Mouse (Mus musculus) heart, embryonic 14.5 days (tissue): ENCODE measurements around the gene Scube3. TPM values are rescaled to one million over a fixed set of nuclear protein-coding genes. Genes with fewer than 3 reads are reported as not detected.
A peak's percentile ranks its signal among the peaks of the same experiment; 100 is the strongest.

Source experiments
- ATAC-seq: fragments of 200-750 bp; cut with Nextera tagmentation; 2 replicates; pipeline ENCODE4 v1.8.0; 2017; ENCODE audit warnings: low read depth, moderate TSS enrichment; ENCODE audit not compliant: insufficient number of reproducible peaks, insufficient read depth, low FRiP score
- H3K27ac ChIP-seq, 2 experiments: fragments of 200-500 bp in 1 of 2; fragments of 300-500 bp in 1 of 2; sonication (generic) in 1 of 2; replicated peaks in 1 of 2; 2 replicates each; pipeline ENCODE4 v1.5.1; 2012 to 2014; ENCODE audit warnings: low read depth in 2 of 2, low read length in 2 of 2, control low read depth in 1 of 2, mild to moderate bottlenecking in 1 of 2, mixed read lengths in 1 of 2; ENCODE audit not compliant: control insufficient read depth in 1 of 2, insufficient read depth in 1 of 2
- H3K27me3 ChIP-seq: fragments of 300-500 bp; sonication (generic); 2 replicates; pipeline ENCODE4 v1.6.1; 2014; ENCODE audit warnings: mild to moderate bottlenecking, low read length, control low read depth; ENCODE audit not compliant: control insufficient read depth, insufficient read depth
- H3K36me3 ChIP-seq: fragments of 300-500 bp; sonication (generic); 2 replicates; pipeline ENCODE4 v1.6.1; 2014; ENCODE audit warnings: mild to moderate bottlenecking, control low read depth, low read length, mixed read lengths; ENCODE audit not compliant: control insufficient read depth, insufficient read depth
- H3K4me1 ChIP-seq, 2 experiments: fragments of 200-500 bp in 1 of 2; fragments of 300-500 bp in 1 of 2; sonication (generic) in 1 of 2; 2 replicates each; pipeline ENCODE4 v1.6.1; 2012 to 2014; ENCODE audit warnings: low read length in 2 of 2, control low read depth in 1 of 2, mixed read lengths in 1 of 2; ENCODE audit not compliant: control insufficient read depth in 2 of 2, insufficient read depth in 2 of 2
- H3K4me2 ChIP-seq: fragments of 300-500 bp; sonication (generic); 2 replicates; pipeline ENCODE4 v1.6.1; 2014; ENCODE audit warnings: mild to moderate bottlenecking, low read length
- H3K4me3 ChIP-seq, 2 experiments: fragments of 200-500 bp in 1 of 2; fragments of 300-500 bp in 1 of 2; sonication (generic) in 1 of 2; 2 replicates each; pipeline ENCODE4 v1.5.1; 2012 to 2014; ENCODE audit warnings: low read length in 2 of 2, mild to moderate bottlenecking in 2 of 2, control low read depth in 1 of 2, low read depth in 1 of 2, moderate library complexity in 1 of 2; ENCODE audit not compliant: control insufficient read depth in 1 of 2, insufficient read depth in 1 of 2
- H3K9ac ChIP-seq: fragments of 300-500 bp; sonication (generic); 2 replicates; pipeline ENCODE4 v1.6.1; 2014; ENCODE audit warnings: mild to moderate bottlenecking, low read length
- H3K9me3 ChIP-seq: fragments of 300-500 bp; sonication (generic); 2 replicates; pipeline ENCODE4 v1.6.1; 2016; ENCODE audit warnings: low read length, control low read depth; ENCODE audit not compliant: control insufficient read depth
- WGBS: fragments of 180-500 bp; shearing (Covaris S2); extraction: QIAGEN DNeasy Blood & Tissue Kit; methylation state at CpG from one replicate; pipeline ENCODE4 v1.1.7; 2014; 5-methylcytosine and 5-hydroxymethylcytosine counted together
- polyA plus RNA-seq: library from polyadenylated mRNA; unstranded; fragments of >200 nt; fragmentation: Nextera tagmentation; extraction: Ambion mirVana; gene quantifications from 2 replicates; pipeline ENCODE4 v1.2.1, GENCODE M21; 2014

The Scube3 gene
- polyA plus RNA-seq, 1 experiment from 2014 or later = 1.4 TPM

DNA sequence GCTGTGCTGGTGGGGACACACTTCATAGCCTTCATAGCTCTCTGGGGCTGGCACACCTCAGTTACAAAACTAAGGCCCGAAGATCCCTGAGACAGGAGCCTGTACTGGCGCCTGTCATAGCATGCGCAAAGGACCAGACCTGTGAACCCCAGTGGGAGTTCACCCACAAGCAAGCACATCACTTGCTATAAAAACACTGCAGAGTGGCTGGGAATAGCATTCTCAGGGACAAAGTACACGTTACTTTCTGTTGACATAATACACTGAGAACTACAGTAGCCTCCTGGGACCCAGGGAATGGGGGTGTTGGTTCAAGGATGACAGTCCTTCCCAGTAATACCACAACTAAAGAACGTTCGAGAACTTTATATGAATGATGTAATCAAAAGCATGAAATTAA is 11.2 kb downstream of the Scube3 start:
- Histone ChIP-seq H3K27me3 (peaks cover 19% of the 10 kb centered on the region; the same call in 1 of the 2 replicates), H3K9ac (no peak overlapping the region), H3K9me3 (no peaks in the 10 kb centered on the region), H3K27ac (no peak overlapping the region), H3K4me2 (no peak overlapping the region), H3K4me1 (peaks cover 3 to 4% of the 10 kb centered on the region in 2 experiments; a peak in 2 of 4 replicates), H3K4me3 (no peak overlapping the region), H3K36me3 (no peaks in the 10 kb centered on the region)
- ATAC-seq = no peak
- WGBS = 79% methylated on average over 6 of the region's 6 CpGs

DNA sequence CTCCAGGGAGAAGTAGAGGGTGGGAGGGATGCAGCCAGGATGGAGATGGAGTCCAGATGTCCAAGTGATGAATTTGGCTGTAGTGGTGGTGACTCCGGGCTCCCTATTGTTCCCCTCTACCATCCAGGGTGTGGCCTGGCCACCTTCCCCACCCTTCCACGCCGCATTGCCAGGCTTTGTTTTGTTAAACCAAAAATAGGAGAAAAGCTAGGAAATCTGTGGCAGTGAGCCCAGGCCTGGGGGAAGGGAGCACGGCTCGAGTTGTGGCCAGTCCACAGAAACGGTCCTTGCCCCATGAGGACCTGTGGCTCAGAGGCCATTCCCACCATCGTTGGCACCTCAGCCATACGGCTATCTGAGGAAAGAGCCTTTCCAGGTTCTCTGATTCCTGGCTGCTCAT is 13.0 kb downstream of the Scube3 start:
- peaks cover 27% of the 10 kb centered on the region for H3K27me3 ChIP-seq
- H3K4me1 ChIP-seq = no peaks in the 10 kb centered on the region; a peak in 1 of 4 replicates
- ATAC-seq = no peak
- H3K9me3 ChIP-seq = no peaks in the 10 kb centered on the region
- 78% methylated on average over 8 of the region's 8 CpGs for WGBS
- H3K9ac ChIP-seq = no peak overlapping the region
- no peak overlapping the region for H3K4me2 ChIP-seq
- H3K36me3 ChIP-seq = no peaks in the 10 kb centered on the region
- no peak overlapping the region for H3K4me3 ChIP-seq
- no peak overlapping the region for H3K27ac ChIP-seq

- no peak for ATAC-seq
- H3K9ac ChIP-seq = no peak overlapping the region; the same call in 1 of the 2 replicates
- H3K4me2 ChIP-seq = no peak overlapping the region
- H3K27ac ChIP-seq = no peak overlapping the region
- H3K4me1 ChIP-seq = peaks cover 14 to 22% of the 10 kb centered on the region in 2 experiments
- H3K27me3 ChIP-seq = peaks cover 60% of the 10 kb centered on the region
- no peaks in the 10 kb centered on the region for H3K9me3 ChIP-seq
- H3K4me3 ChIP-seq = no peak overlapping the region
- WGBS = 16% methylated on average over 9 of the region's 10 CpGs
- H3K36me3 ChIP-seq = no peaks in the 10 kb centered on the region
Measured at GRCm38 (mm10) chr17:28160361-28160760, 18.4 kb downstream of the Scube3 start.

DNA sequence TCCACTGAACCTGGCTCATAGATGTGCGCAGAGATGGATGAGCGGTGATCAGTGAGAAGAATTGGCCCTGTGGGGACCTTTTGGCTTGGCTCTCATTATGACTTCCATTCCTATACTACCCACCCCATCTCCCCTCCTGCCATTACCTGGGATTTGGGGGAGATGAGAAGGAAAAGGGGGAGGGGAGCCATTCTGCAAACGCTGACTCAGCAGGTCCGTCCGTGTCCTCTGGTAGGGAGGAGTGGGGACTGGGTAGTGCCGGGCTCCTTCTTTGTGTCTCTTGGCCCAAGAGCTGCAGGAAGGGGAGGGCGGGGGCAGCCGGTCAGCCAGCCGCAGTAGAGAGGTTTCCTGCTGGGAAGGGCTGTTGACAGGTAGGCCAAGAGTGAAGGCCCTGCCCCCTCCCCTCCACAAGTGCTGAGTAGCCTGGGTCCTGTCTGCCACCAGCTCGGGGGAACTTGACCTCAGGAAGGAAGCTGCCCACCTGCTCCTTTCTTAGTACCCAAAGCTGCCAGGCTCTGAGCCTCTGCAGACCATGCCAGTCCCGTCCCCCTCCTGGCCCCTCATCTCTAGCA is 19.5 kb downstream of the Scube3 start:
- no peaks in the 10 kb centered on the region for H3K36me3 ChIP-seq
- WGBS = 9% methylated on average over 11 of the region's 11 CpGs
- H3K4me3 ChIP-seq = no peak overlapping the region
- H3K4me1 ChIP-seq = peaks cover 14 to 22% of the 10 kb centered on the region in 2 experiments
- peak overlapping the region; percentile 26 for H3K4me2 ChIP-seq
- H3K9me3 ChIP-seq = no peaks in the 10 kb centered on the region
- H3K27ac ChIP-seq = no peak overlapping the region
- ATAC-seq = peak; percentile 19; the same call in 1 of the 2 replicates
- H3K9ac ChIP-seq = 0 out of 2 replicates have a peak overlapping the region, but pooled peaks have one; percentile 1
- H3K27me3 ChIP-seq = peaks cover 63% of the 10 kb centered on the region

- peaks cover 14 to 22% of the 10 kb centered on the region in 2 experiments for H3K4me1 ChIP-seq
- no peak overlapping the region for H3K27ac ChIP-seq
- H3K27me3 ChIP-seq = peaks cover 48% of the 10 kb centered on the region
- no peaks in the 10 kb centered on the region for H3K9me3 ChIP-seq
- no peak for ATAC-seq
- no peak overlapping the region for H3K4me2 ChIP-seq
- H3K9ac ChIP-seq = no peak overlapping the region
- WGBS = 17% methylated on average over 6 of the region's 6 CpGs
- no peak overlapping the region for H3K4me3 ChIP-seq
- H3K36me3 ChIP-seq = no peaks in the 10 kb centered on the region
Measured at GRCm38 (mm10) chr17:28163666-28164065, 21.7 kb downstream of the Scube3 start.

- H3K4me3 ChIP-seq = no peak overlapping the region
- ATAC-seq = no peak
Measured at GRCm38 (mm10) chr17:28170460-28171305, 28.7 kb downstream of the Scube3 start.

DNA sequence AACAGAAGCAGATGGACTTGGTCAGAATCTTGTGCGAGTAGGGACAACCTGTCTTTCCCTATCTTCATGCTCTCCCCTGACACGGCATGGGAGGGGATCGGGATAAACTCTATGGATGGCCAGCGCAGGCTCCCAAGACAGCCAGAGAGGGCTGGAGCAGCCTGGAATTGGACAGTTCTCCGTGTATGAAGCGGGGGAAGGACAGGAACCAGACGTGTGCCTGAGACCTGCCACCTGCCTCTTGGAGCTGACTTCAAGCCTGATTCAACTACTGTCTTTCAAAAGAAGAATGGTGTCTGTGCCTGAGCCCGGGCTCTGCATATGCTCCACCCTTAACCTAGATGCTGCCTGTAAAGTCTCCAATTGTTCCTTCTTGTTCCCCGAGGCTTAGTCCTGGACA is 30.7 kb downstream of the Scube3 start:
- Histone ChIP-seq H3K36me3 (no peaks in the 10 kb centered on the region), H3K9ac (no peak overlapping the region), H3K9me3 (no peaks in the 10 kb centered on the region), H3K4me3 (no peak overlapping the region), H3K27ac (no peak overlapping the region), H3K4me2 (peak overlapping the region; percentile 9; the same call in 1 of the 2 replicates), H3K27me3 (no peaks in the 10 kb centered on the region), H3K4me1 (peaks cover 22 to 28% of the 10 kb centered on the region in 2 experiments; a peak in 3 of 4 replicates)
- WGBS = 32% methylated on average over 9 of the region's 9 CpGs
- ATAC-seq = no peak

More at GRCm38 (mm10) chr17:28170460-28171305, 28.7 kb downstream of the Scube3 start:
- no peak overlapping the region for H3K27ac ChIP-seq
- no peak overlapping the region for H3K4me2 ChIP-seq
- H3K9ac ChIP-seq = no peak overlapping the region
- H3K9me3 ChIP-seq = no peaks in the 10 kb centered on the region
- no peaks in the 10 kb centered on the region for H3K36me3 ChIP-seq
- H3K27me3 ChIP-seq = no peaks in the 10 kb centered on the region
- peaks cover 17 to 21% of the 10 kb centered on the region in 2 experiments; a peak in 3 of 4 replicates for H3K4me1 ChIP-seq
- 85% methylated on average over 6 of the region's 6 CpGs for WGBS
